ENCODE assay signal across 11 mouse cellular contexts in the genomic region with DNA sequence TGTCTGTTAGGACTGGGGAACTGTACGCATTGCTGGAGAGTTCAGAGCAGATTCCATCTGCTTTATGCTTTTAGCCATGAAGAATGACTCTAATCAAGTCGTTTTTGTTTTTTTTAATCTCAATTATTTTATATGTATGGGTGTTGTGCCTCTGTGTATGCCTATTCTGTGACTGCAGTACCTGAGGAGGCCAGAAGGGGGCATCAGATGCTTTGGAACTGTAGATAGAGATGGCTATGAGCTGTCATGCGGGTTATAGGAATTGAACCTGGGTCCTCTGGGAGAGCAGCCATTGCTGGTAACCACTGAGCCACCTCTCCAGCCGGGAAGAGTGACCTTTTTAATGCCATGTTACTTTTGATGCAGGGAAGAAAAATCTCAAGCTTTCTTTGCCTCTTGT. TPM values are rescaled to one million over a fixed set of nuclear protein-coding genes. Genes with fewer than 3 reads are reported as not detected.
DNase-seq lines count a peak whose midpoint lies in the region; ATAC-seq and TF ChIP-seq lines count a peak whose summit lies in the region.
"Had no signal": no experiment of that assay in that cellular context is flagged by ENCODE, and none has a peak within 500 bp of the region (broad histone marks: within the 10 kb centered on the region; RNA-seq: fewer than 3 reads in every experiment).

No protein-coding gene starts in this region.

- peak; percentile 64 for TF ChIP-seq CTCF in midbrain, postnatal 0 days (IDR thresholded peaks at IDR 0.05)
- peak; percentile 37; the same call in 1 of the 2 replicates for TF ChIP-seq CTCF in small intestine, adult 2 months (IDR thresholded peaks at IDR 0.05; ENCODE audit: extremely low read depth, insufficient read length, insufficient replicate concordance, low read depth, low read length)

- no peaks in the 10 kb centered on the region for H3K9me3 ChIP-seq in hindbrain, embryonic 11.5 days (ENCODE audit: control insufficient read depth, low read length)
- no peaks in the 10 kb centered on the region for H3K9me3 ChIP-seq in hindbrain, embryonic 16.5 days (ENCODE audit: control insufficient read depth, low read length)
- H3K9me3 ChIP-seq in midbrain, postnatal 0 days (ENCODE audit: low read length) = no peaks in the 10 kb centered on the region
- H3K9me3 ChIP-seq in midbrain, embryonic 14.5 days (ENCODE audit: control insufficient read depth, low read length) = no peaks in the 10 kb centered on the region

- no peak overlapping the region for H3K9ac ChIP-seq in hindbrain, embryonic 11.5 days (ENCODE audit: low read depth, low read length)
- H3K9ac ChIP-seq in hindbrain, embryonic 16.5 days (ENCODE audit: low read depth, low read length) = no peak overlapping the region
- no peak overlapping the region for H3K9ac ChIP-seq in midbrain, postnatal 0 days (replicated peaks; ENCODE audit: low read length, poor library complexity, severe bottlenecking)
- H3K9ac ChIP-seq in midbrain, embryonic 14.5 days (replicated peaks; ENCODE audit: low read length) = no peak overlapping the region

- no peaks in the 10 kb centered on the region for H3K4me1 ChIP-seq in hindbrain, embryonic 11.5 days (replicated peaks; ENCODE audit: control insufficient read depth, insufficient read depth, low read length)
- H3K4me1 ChIP-seq in hindbrain, embryonic 16.5 days (ENCODE audit: control insufficient read depth, insufficient read depth, low read depth, low read length) = no peaks in the 10 kb centered on the region
- no peaks in the 10 kb centered on the region for H3K4me1 ChIP-seq in midbrain, postnatal 0 days (ENCODE audit: insufficient read depth, low read length)
- H3K4me1 ChIP-seq in midbrain, embryonic 14.5 days (ENCODE audit: control insufficient read depth, insufficient read depth, low read length) = no peaks in the 10 kb centered on the region
- no peaks in the 10 kb centered on the region for H3K4me1 ChIP-seq in small intestine, adult 2 months (ENCODE audit: control insufficient read depth, insufficient read depth, insufficient read length, low read length)

- H3K27ac ChIP-seq in hindbrain, embryonic 11.5 days (ENCODE audit: low read depth, low read length) = no peak overlapping the region
- no peak overlapping the region for H3K27ac ChIP-seq in hindbrain, embryonic 16.5 days (ENCODE audit: low read depth, low read length)
- no peak overlapping the region for H3K27ac ChIP-seq in midbrain, postnatal 0 days (ENCODE audit: low read depth, low read length)
- no peak overlapping the region for H3K27ac ChIP-seq in midbrain, embryonic 14.5 days (replicated peaks; ENCODE audit: low read depth, low read length)
- no peak overlapping the region for H3K27ac ChIP-seq in small intestine, adult 2 months (ENCODE audit: insufficient read depth, low read depth, low read length)

- no peak overlapping the region for H3K4me2 ChIP-seq in hindbrain, embryonic 11.5 days (replicated peaks; ENCODE audit: low read depth, low read length)
- no peak overlapping the region for H3K4me2 ChIP-seq in hindbrain, embryonic 16.5 days (ENCODE audit: low read length)
- no peak overlapping the region for H3K4me2 ChIP-seq in midbrain, postnatal 0 days (ENCODE audit: low read depth, low read length, poor library complexity, severe bottlenecking)
- no peak overlapping the region for H3K4me2 ChIP-seq in midbrain, embryonic 14.5 days (ENCODE audit: low read length)

- no peaks in the 10 kb centered on the region for H3K27me3 ChIP-seq in hindbrain, embryonic 11.5 days (ENCODE audit: control insufficient read depth, insufficient read depth, low read length)
- H3K27me3 ChIP-seq in hindbrain, embryonic 16.5 days (replicated peaks; ENCODE audit: control insufficient read depth, insufficient read depth, low read length) = no peaks in the 10 kb centered on the region
- no peaks in the 10 kb centered on the region for H3K27me3 ChIP-seq in midbrain, postnatal 0 days (ENCODE audit: insufficient read depth, low read length)
- H3K27me3 ChIP-seq in midbrain, embryonic 14.5 days (ENCODE audit: control insufficient read depth, insufficient read depth, low read length) = no peaks in the 10 kb centered on the region
- H3K27me3 ChIP-seq in small intestine, adult 2 months (ENCODE audit: control insufficient read depth, insufficient read depth, low read length) = no peaks in the 10 kb centered on the region; the same call in 1 of the 2 replicates

- no peak overlapping the region for H3K4me3 ChIP-seq in hindbrain, embryonic 11.5 days (ENCODE audit: low read depth, low read length)
- H3K4me3 ChIP-seq in hindbrain, embryonic 16.5 days (ENCODE audit: low read length) = no peak overlapping the region
- H3K4me3 ChIP-seq in midbrain, postnatal 0 days (ENCODE audit: low read depth, low read length) = no peak overlapping the region
- no peak overlapping the region for H3K4me3 ChIP-seq in midbrain, embryonic 14.5 days (replicated peaks; ENCODE audit: low read depth, low read length)
- no peak overlapping the region for H3K4me3 ChIP-seq in small intestine, adult 2 months (ENCODE audit: low read depth, low read length)

- no peak for TF ChIP-seq POLR2A in small intestine, adult 2 months (IDR thresholded peaks at IDR 0.05; ENCODE audit: low read depth, low read length)

- DNase-seq in hindbrain, embryonic 11.5 days (ENCODE audit: low spot score) = peak; percentile 24
- DNase-seq in midbrain, postnatal 0 days (ENCODE audit: low spot score) = no peak
- DNase-seq in midbrain, embryonic 14.5 days = no peak
- peak; percentile 76 for DNase-seq in ZHBTc4 (ENCODE audit: low read depth, low spot score)
- no peak for DNase-seq in left cerebral cortex, adult 11 months (ENCODE audit: low spot score)
- DNase-seq in cerebellum, adult 11-12 months = no peak
- DNase-seq: gastrocnemius, postnatal 36 days; layer of hippocampus, adult 9-11 months; lung, adult 18-20 months had no signal

- WGBS in hindbrain, embryonic 11.5 days = 87% methylated on average over 4 of the region's 4 CpGs
- WGBS in hindbrain, embryonic 16.5 days = 91% methylated on average over 4 of the region's 4 CpGs
- 91% methylated on average over 4 of the region's 4 CpGs for WGBS in midbrain, postnatal 0 days
- 93% methylated on average over 4 of the region's 4 CpGs for WGBS in midbrain, embryonic 14.5 days
- 94% methylated on average over 4 of the region's 4 CpGs for WGBS in small intestine, adult 2 months

- peaks cover 12% of the 10 kb centered on the region; the same call in 1 of the 2 replicates for H3K36me3 ChIP-seq in hindbrain, embryonic 11.5 days (ENCODE audit: control insufficient read depth, insufficient read depth, low read length)
- peaks cover 33% of the 10 kb centered on the region for H3K36me3 ChIP-seq in hindbrain, embryonic 16.5 days (ENCODE audit: control insufficient read depth, insufficient read depth, low read length)
- peaks cover 46% of the 10 kb centered on the region for H3K36me3 ChIP-seq in midbrain, postnatal 0 days (ENCODE audit: insufficient read depth, low read length)
- H3K36me3 ChIP-seq in midbrain, embryonic 14.5 days (ENCODE audit: control insufficient read depth, insufficient read depth, low read length) = peaks cover 74% of the 10 kb centered on the region
- H3K36me3 ChIP-seq in small intestine, adult 2 months (ENCODE audit: control insufficient read depth, insufficient read depth, low read length) = peaks cover 41% of the 10 kb centered on the region

- ATAC-seq in hindbrain, embryonic 11.5 days (ENCODE audit: low FRiP score) = no peak
- no peak for ATAC-seq in hindbrain, embryonic 16.5 days
- no peak for ATAC-seq in midbrain, postnatal 0 days (ENCODE audit: low FRiP score)
- ATAC-seq in midbrain, embryonic 14.5 days (ENCODE audit: low FRiP score, low TSS enrichment) = no peak

RNA-seq across cellular contexts. Expression of a gene that starts 9.4 kb away (rescaled TPM):
- polyA plus RNA-seq in hindbrain, embryonic 11.5 days (2014; fragmentation: Nextera tagmentation; extraction: Ambion mirVana) = 68.1 and 69.5 TPM in 2 replicates
- polyA plus RNA-seq in hindbrain, embryonic 16.5 days (2015; fragmentation: Nextera tagmentation; extraction: Ambion mirVana) = 45.4 and 48.1 TPM in 2 replicates
- total RNA-seq in midbrain, postnatal 0 days (2014; rRNA removed) = 8.2 and 10.4 TPM in 2 replicates
- polyA plus RNA-seq in midbrain, postnatal 0 days (2015; fragmentation: Nextera tagmentation; extraction: Ambion mirVana) = 38.2 and 38.9 TPM in 2 replicates
- 31.5 and 34.0 TPM in 2 replicates for polyA plus RNA-seq in midbrain, embryonic 14.5 days (2014; fragmentation: Nextera tagmentation; extraction: Ambion mirVana)
- polyA plus RNA-seq in small intestine, adult 2 months (2012; rRNA removed) = 1.3 and 1.5 TPM in 2 replicates

RNA-seq across cellular contexts. Expression of a gene that starts 32.9 kb away (rescaled TPM):
- 12.8 and 13.6 TPM in 2 replicates for polyA plus RNA-seq in hindbrain, embryonic 11.5 days (2014; fragmentation: Nextera tagmentation; extraction: Ambion mirVana)
- 6.5 and 6.7 TPM in 2 replicates for polyA plus RNA-seq in hindbrain, embryonic 16.5 days (2015; fragmentation: Nextera tagmentation; extraction: Ambion mirVana)
- 13.7 and 16.8 TPM in 2 replicates for total RNA-seq in midbrain, postnatal 0 days (2014; rRNA removed)
- 3.3 and 4.9 TPM in 2 replicates for polyA plus RNA-seq in midbrain, postnatal 0 days (2015; fragmentation: Nextera tagmentation; extraction: Ambion mirVana)
- 10.1 and 12.4 TPM in 2 replicates for polyA plus RNA-seq in midbrain, embryonic 14.5 days (2014; fragmentation: Nextera tagmentation; extraction: Ambion mirVana)
- 0.72 and 1.0 TPM in 2 replicates for polyA plus RNA-seq in small intestine, adult 2 months (2012; rRNA removed)

Comparison
In these comparisons a context has a peak if more than half of its experiments do, and no peak if none do; other contexts are left out.
1. DNase-seq: peak in hindbrain, embryonic 11.5 days (single experiment) and ZHBTc4 (single experiment); none in midbrain, postnatal 0 days (single experiment), midbrain, embryonic 14.5 days (single experiment), left cerebral cortex, adult 11 months (single experiment) and cerebellum, adult 11-12 months (single experiment).
2. RNA of a gene that starts 9.4 kb away (polyA plus RNA-seq): 68.1 to 69.5 TPM in hindbrain, embryonic 11.5 days, 45.4 to 48.1 TPM in hindbrain, embryonic 16.5 days, 38.2 to 38.9 TPM in midbrain, postnatal 0 days and 31.5 to 34.0 TPM in midbrain, embryonic 14.5 days; 1.3 to 1.5 TPM in small intestine, adult 2 months; every median in the first group is over 10 times any median in the second.